Mouse (Mus musculus): ENCODE measurements around the gene Olfr963.
"Not testable (repeated sequence)": the region's sequence is repeated elsewhere in the genome, so short reads cannot be mapped to it uniquely, and the experiment has no call there.

Olfr963 gene

GRCm38 (mm10) chr9:39666905-39667304, at the start of gene Olfr963:
Gene Olfr963 (plus strand): TSS chr9:39667205.
- DNase-seq (ENCODE audit: low read depth, low spot score) = no peak

GRCm38 (mm10) chr9:39621073-39621472, 45.9 kb upstream of the Olfr963 start, which contains the start of gene Olfr960:
Gene Olfr960 (plus strand): TSS chr9:39621373.
- DNase-seq (ENCODE audit: low read depth, low spot score) = no peak

- no peak for DNase-seq (ENCODE audit: low read depth, low spot score)
Observed at GRCm38 (mm10) chr9:39623783-39624182, 43.2 kb upstream of the Olfr963 start.

- no peak for DNase-seq (ENCODE audit: low read depth, low spot score)
Observed at GRCm38 (mm10) chr9:39624711-39625110, 42.3 kb upstream of the Olfr963 start.

- DNase-seq (ENCODE audit: low read depth, low spot score) = no peak
Observed at GRCm38 (mm10) chr9:39629069-39629468, 37.9 kb upstream of the Olfr963 start.

- peak; percentile 44 for DNase-seq (ENCODE audit: low read depth, low spot score)
Observed at GRCm38 (mm10) chr9:39633913-39634594, 33.0 kb upstream of the Olfr963 start.

- no peak for DNase-seq (ENCODE audit: low read depth, low spot score)
Observed at GRCm38 (mm10) chr9:39644785-39645184, 22.2 kb upstream of the Olfr963 start, which contains the start of gene Olfr961. Gene Olfr961 (plus strand): TSS chr9:39645085.

GRCm38 (mm10) chr9:39647382-39647781, 19.6 kb upstream of the Olfr963 start:
- DNase-seq (ENCODE audit: low read depth, low spot score) = no peak

GRCm38 (mm10) chr9:39654756-39655396, 12.1 kb upstream of the Olfr963 start:
- peak; percentile 21 for DNase-seq (ENCODE audit: low read depth, low spot score)

GRCm38 (mm10) chr9:39669723-39670122, 2.7 kb downstream of the Olfr963 start:
- no peak for DNase-seq (ENCODE audit: low read depth, low spot score)

- DNase-seq (ENCODE audit: low read depth, low spot score) = no peak
Observed at GRCm38 (mm10) chr9:39674820-39675219, 7.8 kb downstream of the Olfr963 start.

- DNase-seq (ENCODE audit: low read depth, low spot score) = no peak
Observed at GRCm38 (mm10) chr9:39678557-39678956, 11.6 kb downstream of the Olfr963 start.

GRCm38 (mm10) chr9:39679280-39679679, 12.3 kb downstream of the Olfr963 start:
- DNase-seq (ENCODE audit: low read depth, low spot score) = no peak

- DNase-seq (ENCODE audit: low read depth, low spot score) = not testable (repeated sequence)
Observed at GRCm38 (mm10) chr9:39701123-39701522, 34.1 kb downstream of the Olfr963 start.

- DNase-seq (ENCODE audit: low read depth, low spot score) = no peak
Observed at GRCm38 (mm10) chr9:39707017-39707416, 40.0 kb downstream of the Olfr963 start, which contains the start of gene Olfr149. Gene Olfr149 (minus strand): TSS chr9:39707117.

GRCm38 (mm10) chr9:39708958-39709357, 42.0 kb downstream of the Olfr963 start:
- no peak for DNase-seq (ENCODE audit: low read depth, low spot score)

GRCm38 (mm10) chr9:39711053-39711452, 44.0 kb downstream of the Olfr963 start, which contains the start of gene Olfr965:
Gene Olfr965 (plus strand): TSS chr9:39711353.
- DNase-seq (ENCODE audit: low read depth, low spot score) = no peak
